Mouse (Mus musculus) erythroblast, embryonic 14.5 days (primary cell): ENCODE results near the gene Slc4a8.

Experiments used
- GATA1 ChIP-seq: IDR thresholded peaks from 2 replicates; pipeline ENCODE4 v1.6.1; 2012; ENCODE audit warnings: low read length, inconsistent platforms, mixed read lengths
- TAL1 ChIP-seq: IDR thresholded peaks from 3 replicates; pipeline ENCODE4 v1.6.1; 2012; ENCODE audit warnings: low read length, inconsistent platforms, mixed read lengths

- TF ChIP-seq GATA1 (no peak), TAL1 (no peak)
These were observed 64.5 kb downstream of the Slc4a8 start for GRCm38 (mm10) chr15:100826076-100826475.
